Mouse (Mus musculus): ENCODE measurements around the gene Mrgprg. TPM values are rescaled to one million over a fixed set of nuclear protein-coding genes. Genes with fewer than 3 reads are reported as not detected.

Mrgprg gene
- polyA plus RNA-seq, 1 experiment, result not detected

GRCm38 (mm10) chr7:143748041-143748868 is 18.5 kb downstream of the Mrgprg start:
- no peak overlapping the region for H3K27ac ChIP-seq (ENCODE audit: control insufficient read depth, insufficient read depth, low read depth, low read length)
- no peak overlapping the region for H3K4me3 ChIP-seq (ENCODE audit: control insufficient read depth, low read depth, low read length)
- H3K4me1 ChIP-seq (ENCODE audit: control insufficient read depth, insufficient read depth, low read length), result no peaks in the 10 kb centered on the region
- no peaks in the 10 kb centered on the region for H3K36me3 ChIP-seq (ENCODE audit: control insufficient read depth, insufficient read depth, low read length)
- TF ChIP-seq POLR2A (IDR thresholded peaks at IDR 0.05; ENCODE audit: control insufficient read depth, low read depth, low read length) (no peak), CTCF (IDR thresholded peaks at IDR 0.05; ENCODE audit: control insufficient read depth, insufficient read depth, insufficient replicate concordance, low read depth, low read length) (peak; percentile 91)
- no peaks in the 10 kb centered on the region for H3K27me3 ChIP-seq (ENCODE audit: control insufficient read depth, insufficient read depth, low read length)

GRCm38 (mm10) chr7:143740653-143741052 is 26.1 kb downstream of the Mrgprg start:
- Histone ChIP-seq H3K27ac (ENCODE audit: control insufficient read depth, insufficient read depth, low read depth, low read length) (no peak overlapping the region), H3K27me3 (ENCODE audit: control insufficient read depth, insufficient read depth, low read length) (no peaks in the 10 kb centered on the region), H3K4me3 (ENCODE audit: control insufficient read depth, low read depth, low read length) (no peak overlapping the region), H3K4me1 (ENCODE audit: control insufficient read depth, insufficient read depth, low read length) (peaks cover 7% of the 10 kb centered on the region), H3K36me3 (ENCODE audit: control insufficient read depth, insufficient read depth, low read length) (no peaks in the 10 kb centered on the region)
- no peak for TF ChIP-seq CTCF (IDR thresholded peaks at IDR 0.05; ENCODE audit: control insufficient read depth, insufficient read depth, insufficient replicate concordance, low read depth, low read length)
- no peak for TF ChIP-seq POLR2A (IDR thresholded peaks at IDR 0.05; ENCODE audit: control insufficient read depth, low read depth, low read length)

- no peaks in the 10 kb centered on the region for H3K27me3 ChIP-seq (ENCODE audit: control insufficient read depth, insufficient read depth, low read length)
- peaks cover 7% of the 10 kb centered on the region for H3K4me1 ChIP-seq (ENCODE audit: control insufficient read depth, insufficient read depth, low read length)
- TF ChIP-seq CTCF (IDR thresholded peaks at IDR 0.05; ENCODE audit: control insufficient read depth, insufficient read depth, insufficient replicate concordance, low read depth, low read length), result no peak
- 0 out of 2 replicates have a peak, but pooled peaks have one; percentile 24 for TF ChIP-seq POLR2A (IDR thresholded peaks at IDR 0.05; ENCODE audit: control insufficient read depth, low read depth, low read length)
- no peak overlapping the region for H3K27ac ChIP-seq (ENCODE audit: control insufficient read depth, insufficient read depth, low read depth, low read length)
- H3K36me3 ChIP-seq (ENCODE audit: control insufficient read depth, insufficient read depth, low read length), result no peaks in the 10 kb centered on the region
- peak overlapping the region; percentile 63 for H3K4me3 ChIP-seq (ENCODE audit: control insufficient read depth, low read depth, low read length)
Measured at GRCm38 (mm10) chr7:143739511-143740461, 27.0 kb downstream of the Mrgprg start.

GRCm38 (mm10) chr7:143738601-143739006 is 28.2 kb downstream of the Mrgprg start:
- H3K27me3 ChIP-seq (ENCODE audit: control insufficient read depth, insufficient read depth, low read length), result no peaks in the 10 kb centered on the region
- H3K4me3 ChIP-seq (ENCODE audit: control insufficient read depth, low read depth, low read length), result no peak overlapping the region

GRCm38 (mm10) chr7:143738194-143738593 is 28.6 kb downstream of the Mrgprg start:
- Histone ChIP-seq H3K4me3 (ENCODE audit: control insufficient read depth, low read depth, low read length) (no peak overlapping the region), H3K27ac (ENCODE audit: control insufficient read depth, insufficient read depth, low read depth, low read length) (no peak overlapping the region), H3K36me3 (ENCODE audit: control insufficient read depth, insufficient read depth, low read length) (no peaks in the 10 kb centered on the region), H3K27me3 (ENCODE audit: control insufficient read depth, insufficient read depth, low read length) (no peaks in the 10 kb centered on the region), H3K4me1 (ENCODE audit: control insufficient read depth, insufficient read depth, low read length) (peaks cover 7% of the 10 kb centered on the region)
- TF ChIP-seq POLR2A (IDR thresholded peaks at IDR 0.05; ENCODE audit: control insufficient read depth, low read depth, low read length) (no peak), CTCF (IDR thresholded peaks at IDR 0.05; ENCODE audit: control insufficient read depth, insufficient read depth, insufficient replicate concordance, low read depth, low read length) (no peak)

More at GRCm38 (mm10) chr7:143738601-143739006, 28.2 kb downstream of the Mrgprg start:
- H3K27ac ChIP-seq (ENCODE audit: control insufficient read depth, insufficient read depth, low read depth, low read length), result no peak overlapping the region
- H3K4me1 ChIP-seq (ENCODE audit: control insufficient read depth, insufficient read depth, low read length), result peaks cover 7% of the 10 kb centered on the region
- TF ChIP-seq CTCF (IDR thresholded peaks at IDR 0.05; ENCODE audit: control insufficient read depth, insufficient read depth, insufficient replicate concordance, low read depth, low read length) (no peak), POLR2A (IDR thresholded peaks at IDR 0.05; ENCODE audit: control insufficient read depth, low read depth, low read length) (no peak)
- no peaks in the 10 kb centered on the region for H3K36me3 ChIP-seq (ENCODE audit: control insufficient read depth, insufficient read depth, low read length)

GRCm38 (mm10) chr7:143733746-143734145 is 33.0 kb downstream of the Mrgprg start:
- TF ChIP-seq CTCF (IDR thresholded peaks at IDR 0.05; ENCODE audit: control insufficient read depth, insufficient read depth, insufficient replicate concordance, low read depth, low read length) (no peak), POLR2A (IDR thresholded peaks at IDR 0.05; ENCODE audit: control insufficient read depth, low read depth, low read length) (no peak)
- Histone ChIP-seq H3K4me1 (ENCODE audit: control insufficient read depth, insufficient read depth, low read length) (no peaks in the 10 kb centered on the region), H3K27me3 (ENCODE audit: control insufficient read depth, insufficient read depth, low read length) (no peaks in the 10 kb centered on the region), H3K4me3 (ENCODE audit: control insufficient read depth, low read depth, low read length) (no peak overlapping the region), H3K36me3 (ENCODE audit: control insufficient read depth, insufficient read depth, low read length) (no peaks in the 10 kb centered on the region), H3K27ac (ENCODE audit: control insufficient read depth, insufficient read depth, low read depth, low read length) (no peak overlapping the region)

GRCm38 (mm10) chr7:143729886-143730285 is 36.9 kb downstream of the Mrgprg start:
- H3K27me3 ChIP-seq (ENCODE audit: control insufficient read depth, insufficient read depth, low read length), result no peaks in the 10 kb centered on the region
- no peaks in the 10 kb centered on the region for H3K4me1 ChIP-seq (ENCODE audit: control insufficient read depth, insufficient read depth, low read length)
- no peak overlapping the region for H3K27ac ChIP-seq (ENCODE audit: control insufficient read depth, insufficient read depth, low read depth, low read length)
- TF ChIP-seq POLR2A (IDR thresholded peaks at IDR 0.05; ENCODE audit: control insufficient read depth, low read depth, low read length) (no peak), CTCF (IDR thresholded peaks at IDR 0.05; ENCODE audit: control insufficient read depth, insufficient read depth, insufficient replicate concordance, low read depth, low read length) (no peak)
- H3K36me3 ChIP-seq (ENCODE audit: control insufficient read depth, insufficient read depth, low read length), result no peaks in the 10 kb centered on the region
- H3K4me3 ChIP-seq (ENCODE audit: control insufficient read depth, low read depth, low read length), result no peak overlapping the region

Measured in testis, adult 2 months (tissue).